Mouse (Mus musculus): ENCODE data around the gene Vsig10. TPM values are rescaled to one million over a fixed set of nuclear protein-coding genes. Genes with fewer than 3 reads are reported as not detected.

Vsig10 gene
- polyA plus RNA-seq, 1 experiment: not detected

DNA sequence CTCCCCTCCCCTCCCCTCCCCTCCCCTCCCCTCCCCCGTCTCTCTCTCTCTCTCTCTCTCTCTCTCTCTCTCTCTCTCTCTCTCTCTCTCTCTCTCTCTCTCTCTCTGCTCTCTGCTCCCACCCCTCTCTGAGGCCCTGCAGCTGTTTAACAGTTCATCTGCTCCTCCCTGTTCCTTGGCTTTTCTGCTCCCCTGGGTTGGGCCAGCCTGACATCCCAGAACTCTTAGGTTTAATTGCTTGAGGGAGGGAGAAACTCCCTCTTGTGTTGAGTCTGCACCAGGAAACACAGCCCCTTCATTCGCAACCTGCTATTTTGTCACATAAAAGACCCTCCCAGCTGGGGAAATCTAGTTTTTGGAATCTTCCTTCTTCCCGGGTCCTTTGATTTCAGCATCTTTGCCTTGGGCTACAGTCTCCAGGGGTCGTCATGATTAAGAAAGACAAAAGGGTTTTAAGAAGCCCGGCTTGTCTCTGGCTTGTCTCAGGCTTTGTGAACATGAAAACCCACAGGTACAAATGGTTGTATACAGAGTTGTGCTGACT lies 79.2 kb downstream of the Vsig10 start:
- no peaks in the 10 kb centered on the region for H3K4me1 ChIP-seq (ENCODE audit: control insufficient read depth, insufficient read depth, low read length)
- TF ChIP-seq POLR2A (IDR thresholded peaks at IDR 0.05; ENCODE audit: insufficient read depth, low read depth, low read length): no peak
- no peak for TF ChIP-seq CTCF (IDR thresholded peaks at IDR 0.05; ENCODE audit: insufficient read depth, low read depth, low read length)
- H3K4me3 ChIP-seq (ENCODE audit: insufficient read depth, low read depth, low read length): no peak overlapping the region
- WGBS: 16% methylated on average over 4 of the region's 5 CpGs
- no peak overlapping the region for H3K27ac ChIP-seq (ENCODE audit: insufficient read depth, low read depth, low read length)

DNA sequence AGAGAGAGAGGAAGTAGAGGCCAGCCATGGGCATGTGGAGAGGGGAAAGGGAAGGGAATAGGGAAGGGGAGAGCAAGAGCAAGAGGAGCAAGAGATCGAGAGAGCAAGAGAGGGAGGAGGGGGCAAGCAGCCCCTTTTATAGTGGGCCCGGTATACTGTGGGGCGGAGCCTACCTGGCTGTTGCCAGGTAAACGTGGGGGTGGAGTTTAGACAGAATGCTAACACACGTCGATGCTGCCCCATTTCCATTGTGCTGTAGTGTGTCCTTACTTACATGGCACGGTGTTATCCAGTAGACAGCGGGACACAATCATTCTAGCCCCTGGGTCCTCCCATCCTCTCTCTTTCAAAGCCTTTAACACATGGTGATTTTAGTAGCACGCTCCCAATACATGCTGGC lies 80.4 kb downstream of the Vsig10 start:
- 84% methylated on average over 9 of the region's 9 CpGs for WGBS
- no peaks in the 10 kb centered on the region for H3K4me1 ChIP-seq (ENCODE audit: control insufficient read depth, insufficient read depth, low read length)
- no peak overlapping the region for H3K27ac ChIP-seq (ENCODE audit: insufficient read depth, low read depth, low read length)
- TF ChIP-seq CTCF (IDR thresholded peaks at IDR 0.05; ENCODE audit: insufficient read depth, low read depth, low read length) (no peak), POLR2A (IDR thresholded peaks at IDR 0.05; ENCODE audit: insufficient read depth, low read depth, low read length) (no peak)
- H3K4me3 ChIP-seq (ENCODE audit: insufficient read depth, low read depth, low read length): no peak overlapping the region

DNA sequence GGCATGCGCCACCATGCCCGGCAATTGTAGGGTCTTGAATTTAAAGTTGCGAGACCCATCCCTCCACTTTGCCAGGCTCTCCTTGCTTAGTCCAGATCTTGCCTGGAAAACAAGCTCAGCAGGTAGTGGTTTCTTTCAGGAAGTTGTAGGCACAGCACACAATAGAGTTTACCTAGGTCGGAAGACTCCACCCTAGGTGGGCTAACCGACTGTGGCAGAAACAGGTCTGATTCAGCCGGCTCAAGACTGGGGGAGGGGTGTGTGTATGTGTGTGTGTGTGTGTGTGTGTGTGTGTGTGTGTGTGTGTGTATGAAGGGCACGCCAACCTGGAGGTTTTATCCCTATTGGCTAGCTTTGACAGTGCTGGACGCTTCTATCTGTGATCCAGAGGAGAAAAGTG lies 84.7 kb downstream of the Vsig10 start:
- Histone ChIP-seq H3K4me3 (ENCODE audit: insufficient read depth, low read depth, low read length) (no peak overlapping the region), H3K4me1 (ENCODE audit: control insufficient read depth, insufficient read depth, low read length) (no peaks in the 10 kb centered on the region), H3K27ac (ENCODE audit: insufficient read depth, low read depth, low read length) (no peak overlapping the region)
- 91% methylated on average over 8 of the region's 8 CpGs for WGBS
- no peak for TF ChIP-seq CTCF (IDR thresholded peaks at IDR 0.05; ENCODE audit: insufficient read depth, low read depth, low read length)
- TF ChIP-seq POLR2A (IDR thresholded peaks at IDR 0.05; ENCODE audit: insufficient read depth, low read depth, low read length): no peak

Other genes with a start within 250 kb of the Vsig10 start
- 131 TPM in 1 of 2 replicates, not detected in the other for gene Suds3, start 203.0 kb upstream of the Vsig10 start, polyA plus RNA-seq (2012; ENCODE audit: insufficient read depth, insufficient read length, low replicate concordance, missing spikeins)
- gene Taok3, start 199.0 kb upstream of the Vsig10 start, polyA plus RNA-seq (2012; ENCODE audit: insufficient read depth, insufficient read length, low replicate concordance, missing spikeins): 107 TPM in 1 of 2 replicates, not detected in the other
- not detected in 2 replicates for gene Pebp1, start 31.5 kb upstream of the Vsig10 start, polyA plus RNA-seq (2012; ENCODE audit: insufficient read depth, insufficient read length, low replicate concordance, missing spikeins)
- gene Wsb2, start 38.2 kb downstream of the Vsig10 start, polyA plus RNA-seq (2012; ENCODE audit: insufficient read depth, insufficient read length, low replicate concordance, missing spikeins): not detected in 2 replicates
- not detected in 2 replicates for gene Rfc5, start 70.0 kb downstream of the Vsig10 start, polyA plus RNA-seq (2012; ENCODE audit: insufficient read depth, insufficient read length, low replicate concordance, missing spikeins)
- 57.9 TPM in 1 of 2 replicates, not detected in the other for gene Ksr2, start 94.9 kb downstream of the Vsig10 start, polyA plus RNA-seq (2012; ENCODE audit: insufficient read depth, insufficient read length, low replicate concordance, missing spikeins)

Data from olfactory bulb, adult 2 months (tissue).